Mouse (Mus musculus) liver, embryonic 15.5 days (tissue): ENCODE results near the gene 2610001J05Rik. TPM values are rescaled to one million over a fixed set of nuclear protein-coding genes. Genes with fewer than 3 reads are reported as not detected.

Experiments used
- ATAC-seq: fragments of 200-750 bp; cut with Nextera tagmentation; 2 replicates; pipeline ENCODE4 v1.8.0; 2017; ENCODE audit warnings: moderate number of reproducible peaks, mild to moderate bottlenecking, moderate library complexity; ENCODE audit not compliant: insufficient read depth
- H3K27ac ChIP-seq: fragments of 300-500 bp; sonication (generic); replicated peaks from 2 replicates; pipeline ENCODE4 v1.5.1; 2015; ENCODE audit warnings: mild to moderate bottlenecking, inconsistent platforms
- H3K27me3 ChIP-seq: fragments of 300-500 bp; sonication (generic); 2 replicates; pipeline ENCODE4 v1.6.1; 2015; ENCODE audit warnings: mild to moderate bottlenecking, inconsistent platforms
- H3K36me3 ChIP-seq: fragments of 300-500 bp; sonication (generic); replicated peaks from 2 replicates; pipeline ENCODE4 v1.6.1; 2015; ENCODE audit warnings: moderate library complexity, mild to moderate bottlenecking, inconsistent platforms
- H3K4me1 ChIP-seq: fragments of 300-500 bp; sonication (generic); replicated peaks from 2 replicates; pipeline ENCODE4 v1.6.1; 2015; ENCODE audit warnings: inconsistent platforms
- H3K4me2 ChIP-seq: fragments of 300-500 bp; sonication (generic); 2 replicates; pipeline ENCODE4 v1.6.1; 2015; ENCODE audit warnings: moderate library complexity, mild to moderate bottlenecking, inconsistent platforms
- H3K4me3 ChIP-seq: fragments of 300-500 bp; sonication (generic); replicated peaks from 2 replicates; pipeline ENCODE4 v1.5.1; 2015; ENCODE audit warnings: mild to moderate bottlenecking, inconsistent platforms
- H3K9ac ChIP-seq: fragments of 300-500 bp; sonication (generic); 2 replicates; pipeline ENCODE4 v1.6.1; 2015; ENCODE audit warnings: moderate library complexity, mild to moderate bottlenecking, inconsistent platforms
- H3K9me3 ChIP-seq: fragments of 300-500 bp; sonication (generic); replicated peaks from 2 replicates; pipeline ENCODE4 v1.6.1; 2016; ENCODE audit warnings: inconsistent platforms
- WGBS: fragments of 180-500 bp; shearing (Covaris S2); methylation state at CpG from one replicate; pipeline ENCODE4 v1.1.7; 2015; ENCODE audit warnings: mixed read lengths; ENCODE audit not compliant: insufficient replicate concordance; 5-methylcytosine and 5-hydroxymethylcytosine counted together
- polyA plus RNA-seq: library from polyadenylated mRNA; unstranded; fragments of >200 nt; fragmentation: Nextera tagmentation; extraction: Ambion mirVana; gene quantifications from 2 replicates; pipeline ENCODE4 v1.2.1, GENCODE M21; 2015

Gene 2610001J05Rik
- polyA plus RNA-seq = 33.2 and 39.8 TPM in 2 replicates

DNA sequence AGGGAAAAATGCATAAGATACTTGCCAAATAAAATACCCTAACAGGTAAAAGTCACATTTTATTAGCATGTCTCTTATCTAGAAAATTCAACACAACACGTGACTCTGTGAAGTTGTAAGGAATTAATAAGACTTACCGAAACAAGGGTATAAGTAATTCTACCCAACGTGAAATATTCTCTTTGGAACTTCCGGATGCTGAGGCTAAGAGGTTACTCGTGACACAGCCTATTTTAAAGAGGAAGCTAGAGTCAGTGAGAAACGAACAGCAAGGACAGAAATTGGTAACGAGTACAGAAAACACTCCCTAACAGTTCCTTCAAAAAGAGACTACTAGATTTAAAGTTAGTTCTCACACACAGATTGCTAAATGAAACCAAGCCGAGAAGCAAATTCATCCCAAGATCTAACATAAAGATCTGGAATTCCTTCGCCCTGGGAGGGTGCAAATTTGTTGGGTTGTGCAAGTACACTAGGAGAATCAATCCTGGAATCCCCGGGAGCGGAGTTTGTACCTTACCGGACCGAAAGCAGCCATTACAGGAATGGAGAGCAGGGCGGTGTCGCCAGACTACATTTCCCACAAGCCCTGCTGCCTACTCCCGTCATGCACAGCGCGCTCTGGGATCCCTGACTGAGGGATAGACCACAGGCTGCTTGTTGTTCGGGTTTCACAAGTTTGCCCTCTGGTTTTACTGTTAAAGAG is at the start of gene 2610001J05Rik:
Gene 2610001J05Rik, minus strand, starts transcription at position 600 of the 706 bp plus-strand sequence.
- Histone ChIP-seq H3K4me1 (peaks cover 11% of the 10 kb centered on the region), H3K4me2 (peak within 1 kb of the TSS; percentile 67), H3K27me3 (no peaks in the 10 kb centered on the region), H3K9me3 (no peaks in the 10 kb centered on the region), H3K27ac (peak within 1 kb of the TSS; percentile 75), H3K9ac (peak within 1 kb of the TSS; percentile 53), H3K4me3 (peak within 1 kb of the TSS; percentile 67), H3K36me3 (no peaks in the 10 kb centered on the region)
- under 1% methylated on average over 19 of the region's 19 CpGs for WGBS
- ATAC-seq = peak; percentile 100

DNA sequence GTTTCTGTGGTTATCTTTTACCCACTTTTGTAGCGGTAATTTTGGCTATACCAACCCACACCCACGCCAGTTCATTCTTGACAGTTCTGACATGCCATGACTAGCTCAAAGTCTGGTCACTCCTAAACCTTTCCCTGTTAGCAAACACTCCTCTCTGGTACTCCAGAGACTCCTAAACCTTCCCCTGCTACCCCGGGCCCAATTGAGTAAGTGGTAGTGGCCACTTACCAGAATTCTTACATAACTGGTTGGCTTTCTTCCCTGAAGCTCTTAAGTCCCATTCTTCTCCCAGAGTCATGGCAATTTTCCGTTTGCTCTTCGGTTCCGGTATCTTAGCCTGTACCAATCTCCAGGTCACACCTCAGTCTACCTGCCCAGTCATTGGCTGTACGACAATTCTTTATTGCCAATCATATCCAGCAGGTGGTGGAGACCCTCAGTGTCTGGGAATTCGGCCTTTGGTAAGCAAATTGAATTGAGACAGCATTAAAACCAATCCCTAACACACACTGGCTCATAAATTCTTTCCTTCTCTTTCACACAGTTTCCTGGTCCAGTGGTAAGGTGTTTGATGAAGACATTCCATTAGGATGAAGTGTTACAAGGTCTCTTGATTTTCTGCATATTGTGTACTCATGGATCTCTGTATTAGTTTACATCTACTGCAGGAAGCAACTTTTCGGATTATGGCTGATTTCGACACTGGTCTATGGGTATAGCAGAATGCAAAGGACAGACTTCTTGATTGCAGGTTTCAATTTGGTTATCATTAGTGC is 38.6 kb upstream of the 2610001J05Rik start:
- no peaks in the 10 kb centered on the region for H3K36me3 ChIP-seq
- H3K27me3 ChIP-seq = no peaks in the 10 kb centered on the region
- 63% methylated on average over 10 of the region's 10 CpGs for WGBS
- no peak overlapping the region for H3K4me3 ChIP-seq
- no peaks in the 10 kb centered on the region for H3K4me1 ChIP-seq
- ATAC-seq = no peak
- no peaks in the 10 kb centered on the region for H3K9me3 ChIP-seq
- no peak overlapping the region for H3K27ac ChIP-seq
- H3K4me2 ChIP-seq = no peak overlapping the region
- H3K9ac ChIP-seq = no peak overlapping the region

DNA sequence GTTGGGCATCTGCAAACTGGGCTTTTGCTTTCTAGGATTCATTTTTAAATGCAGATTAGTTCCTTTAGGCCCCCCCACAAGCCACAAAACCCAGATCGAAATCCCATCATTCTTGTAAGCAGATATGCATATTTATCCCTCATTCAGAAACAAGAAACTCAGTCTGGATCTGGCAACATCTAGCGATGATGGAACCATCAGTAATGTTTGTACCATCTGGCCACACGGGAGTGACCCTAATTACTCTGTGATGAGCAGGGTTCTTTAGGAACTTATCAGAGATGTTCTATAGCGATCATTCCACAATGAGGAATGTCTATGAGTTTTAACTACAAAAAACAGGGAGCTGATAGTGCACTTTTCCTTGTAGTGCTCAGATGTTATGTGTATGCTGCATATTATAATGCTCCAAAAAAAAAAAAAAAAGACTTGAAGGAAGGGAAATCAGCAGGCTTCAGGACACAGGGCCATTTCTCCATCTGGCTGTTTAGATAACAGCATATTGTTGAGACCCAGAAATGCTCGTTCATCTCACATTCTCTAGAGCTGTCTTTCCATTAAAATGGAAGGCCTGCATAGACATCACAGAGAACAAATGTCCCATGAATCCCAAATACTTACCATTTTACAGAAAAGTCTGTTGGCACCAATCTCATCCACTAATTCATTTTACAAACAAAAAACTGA is 31.8 kb upstream of the 2610001J05Rik start:
- no peaks in the 10 kb centered on the region for H3K9me3 ChIP-seq
- no peak overlapping the region for H3K4me2 ChIP-seq
- H3K36me3 ChIP-seq = no peaks in the 10 kb centered on the region
- H3K4me1 ChIP-seq = no peaks in the 10 kb centered on the region
- H3K9ac ChIP-seq = no peak overlapping the region
- no peaks in the 10 kb centered on the region for H3K27me3 ChIP-seq
- no peak overlapping the region for H3K4me3 ChIP-seq
- ATAC-seq = no peak
- no peak overlapping the region for H3K27ac ChIP-seq
- WGBS = 56% methylated on average over 5 of the region's 5 CpGs

DNA sequence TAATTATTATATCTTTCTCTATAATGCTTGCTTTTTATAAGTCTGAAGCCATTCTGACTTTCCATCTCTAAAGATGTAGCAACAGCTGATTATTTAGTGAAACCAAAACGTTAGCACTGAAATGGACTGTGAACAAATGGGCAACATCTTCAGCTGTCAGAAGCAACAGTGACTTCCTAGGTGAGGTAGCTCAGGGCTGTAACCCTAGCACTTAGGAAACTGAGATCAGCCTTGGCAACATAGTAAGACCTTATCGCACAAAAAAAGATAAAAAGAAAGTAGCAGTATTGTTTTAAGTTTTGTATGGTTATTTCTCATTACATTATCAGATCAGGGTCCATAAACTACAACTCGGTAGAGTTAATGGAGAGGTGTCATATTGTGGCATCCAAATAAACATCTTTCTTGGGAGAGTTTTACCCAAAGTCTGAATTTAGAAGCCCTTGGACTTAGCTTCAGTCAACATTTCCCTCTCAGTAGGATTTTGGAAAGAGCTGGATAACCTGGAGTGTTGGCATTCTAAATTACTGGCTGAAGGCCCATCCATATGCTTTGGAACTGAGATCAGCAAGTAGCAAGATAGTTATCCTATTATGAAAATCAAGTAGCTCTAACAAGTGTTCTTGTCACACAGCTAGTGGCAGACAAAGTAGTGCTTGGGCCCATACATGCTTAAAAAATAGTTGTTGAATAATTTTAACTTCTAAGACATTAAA is 13.7 kb upstream of the 2610001J05Rik start:
- no peaks in the 10 kb centered on the region for H3K9me3 ChIP-seq
- no peak overlapping the region for H3K4me2 ChIP-seq
- 68% methylated on average over 3 of the region's 3 CpGs for WGBS
- H3K36me3 ChIP-seq = no peaks in the 10 kb centered on the region
- H3K4me1 ChIP-seq = no peaks in the 10 kb centered on the region
- no peak for ATAC-seq
- H3K27me3 ChIP-seq = no peaks in the 10 kb centered on the region
- H3K27ac ChIP-seq = no peak overlapping the region
- H3K4me3 ChIP-seq = no peak overlapping the region
- H3K9ac ChIP-seq = no peak overlapping the region

DNA sequence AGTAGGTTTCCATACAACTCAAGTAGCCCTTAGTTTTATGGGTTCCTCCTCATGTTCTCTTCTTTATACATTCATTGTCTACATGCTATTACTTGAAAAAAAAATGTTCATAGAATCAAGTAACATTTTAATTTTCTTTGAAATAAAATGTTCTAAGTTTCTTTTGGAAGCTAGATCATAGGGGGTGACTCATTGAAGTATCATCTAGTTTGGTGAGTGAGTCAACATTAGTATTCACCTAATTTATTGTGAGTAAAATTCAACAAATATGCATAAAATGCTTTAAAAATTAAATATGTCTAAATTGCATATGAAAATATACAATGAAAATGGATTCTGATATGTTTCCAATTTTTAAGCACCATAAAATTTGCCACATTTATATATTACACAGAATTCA is 11.6 kb upstream of the 2610001J05Rik start:
- Histone ChIP-seq H3K36me3 (no peaks in the 10 kb centered on the region), H3K27me3 (no peaks in the 10 kb centered on the region), H3K4me2 (no peak overlapping the region), H3K4me3 (no peak overlapping the region), H3K9me3 (no peaks in the 10 kb centered on the region), H3K9ac (no peak overlapping the region), H3K27ac (no peak overlapping the region), H3K4me1 (no peaks in the 10 kb centered on the region)
- ATAC-seq = no peak

DNA sequence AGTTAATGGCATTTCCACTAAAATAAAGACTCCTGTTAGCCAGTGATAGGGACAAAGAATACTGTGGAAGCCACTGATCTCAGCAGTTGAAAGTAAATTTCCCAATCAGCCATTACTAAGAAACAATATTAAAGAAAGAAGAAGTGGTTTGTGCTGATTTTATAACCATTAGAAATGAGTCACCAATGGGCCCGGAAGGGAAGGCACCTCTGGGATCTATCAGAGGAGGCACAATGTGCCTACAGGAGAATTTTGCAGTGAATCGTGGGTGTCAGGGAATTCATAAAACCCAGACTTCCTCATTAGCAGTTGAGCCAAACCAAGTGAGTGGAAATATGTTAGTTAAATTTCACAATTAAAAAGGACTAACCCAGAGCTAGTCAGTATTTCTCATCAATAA is 2.6 kb upstream of the 2610001J05Rik start:
- Histone ChIP-seq H3K9ac (no peak overlapping the region), H3K27ac (no peak overlapping the region), H3K9me3 (no peaks in the 10 kb centered on the region), H3K4me3 (no peak overlapping the region), H3K27me3 (no peaks in the 10 kb centered on the region), H3K4me2 (no peak overlapping the region), H3K4me1 (peaks cover 11% of the 10 kb centered on the region), H3K36me3 (no peaks in the 10 kb centered on the region)
- WGBS = 58% methylated on average over 2 of the region's 2 CpGs
- ATAC-seq = no peak

DNA sequence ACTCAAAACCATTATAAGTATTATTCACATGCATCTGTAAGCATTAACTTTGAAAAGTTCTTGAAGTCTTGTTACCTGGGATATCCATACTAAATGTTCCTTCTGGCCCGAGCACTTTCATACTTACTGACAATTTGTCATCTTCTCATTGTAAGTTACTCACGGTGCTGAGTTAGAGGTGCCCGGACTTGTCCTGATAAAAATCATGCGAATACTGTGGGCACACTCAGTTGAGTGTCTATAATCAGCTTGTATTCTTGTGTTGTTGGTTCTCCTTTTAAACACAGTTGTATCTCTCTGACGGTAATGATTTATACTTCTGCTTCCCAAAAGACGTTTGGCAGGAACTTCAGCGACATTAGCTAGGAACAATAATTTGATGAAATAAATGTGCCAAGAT is 758 bp upstream of the 2610001J05Rik start:
- H3K36me3 ChIP-seq = no peaks in the 10 kb centered on the region
- no peaks in the 10 kb centered on the region for H3K9me3 ChIP-seq
- peaks cover 11% of the 10 kb centered on the region for H3K4me1 ChIP-seq
- no peak overlapping the region for H3K27ac ChIP-seq
- H3K9ac ChIP-seq = no peak overlapping the region
- ATAC-seq = no peak
- H3K27me3 ChIP-seq = no peaks in the 10 kb centered on the region
- 24% methylated on average over 7 of the region's 7 CpGs for WGBS
- H3K4me3 ChIP-seq = peak overlapping the region; percentile 67
- H3K4me2 ChIP-seq = peak overlapping the region; percentile 67

DNA sequence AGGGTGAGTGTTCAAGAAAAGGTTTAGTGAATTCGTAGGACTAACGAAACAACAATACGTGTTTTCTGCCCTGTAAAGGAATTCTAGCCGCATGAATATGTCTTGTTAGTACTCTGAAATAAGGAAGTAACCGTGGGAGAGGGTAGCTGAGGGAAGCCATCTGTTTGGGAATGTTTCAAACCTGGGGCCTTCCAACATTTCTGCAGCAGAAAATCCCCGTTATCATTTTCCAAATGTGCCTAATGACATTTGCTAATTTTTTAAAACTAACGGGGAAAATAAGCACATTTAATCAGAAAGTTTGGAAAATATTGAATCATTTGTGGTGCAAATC is 274 bp upstream of the 2610001J05Rik start:
- H3K36me3 ChIP-seq = no peaks in the 10 kb centered on the region
- H3K4me1 ChIP-seq = peaks cover 11% of the 10 kb centered on the region
- H3K27ac ChIP-seq = peak overlapping the region; percentile 75
- WGBS = under 1% methylated on average over 7 of the region's 7 CpGs
- H3K9me3 ChIP-seq = no peaks in the 10 kb centered on the region
- ATAC-seq = peak; percentile 63
- peak overlapping the region; percentile 53 for H3K9ac ChIP-seq
- H3K27me3 ChIP-seq = no peaks in the 10 kb centered on the region
- peak overlapping the region; percentile 67 for H3K4me2 ChIP-seq
- peak overlapping the region; percentile 67 for H3K4me3 ChIP-seq

DNA sequence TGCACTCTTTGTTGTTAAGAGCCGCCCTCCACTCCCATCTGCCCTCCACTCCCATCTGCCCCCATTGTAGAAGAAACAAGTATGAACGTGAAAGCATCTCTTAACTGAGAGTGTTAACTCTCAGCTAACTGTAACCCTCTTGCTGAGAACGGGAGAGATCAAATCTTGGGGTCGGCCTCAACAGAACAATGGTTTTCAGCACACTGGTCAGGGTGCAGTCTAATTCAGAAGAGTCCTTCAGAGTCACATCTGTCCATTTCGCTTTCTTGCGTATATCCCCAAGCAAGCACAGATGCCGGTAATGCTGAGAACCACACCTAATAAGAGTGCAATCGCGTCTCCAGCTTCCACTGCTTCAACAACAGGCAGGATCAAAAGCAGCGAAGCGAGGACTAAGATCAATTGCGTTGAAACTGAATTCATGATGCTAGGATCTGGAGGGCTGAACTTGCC is 1.0 kb downstream of the 2610001J05Rik start:
- Histone ChIP-seq H3K36me3 (no peaks in the 10 kb centered on the region), H3K27me3 (no peaks in the 10 kb centered on the region), H3K9me3 (no peaks in the 10 kb centered on the region), H3K4me3 (peak overlapping the region; percentile 67), H3K4me1 (peaks cover 11% of the 10 kb centered on the region), H3K27ac (no peak overlapping the region), H3K4me2 (peak overlapping the region; percentile 67), H3K9ac (no peak overlapping the region)
- ATAC-seq = no peak
- WGBS = 49% methylated on average over 12 of the region's 12 CpGs

DNA sequence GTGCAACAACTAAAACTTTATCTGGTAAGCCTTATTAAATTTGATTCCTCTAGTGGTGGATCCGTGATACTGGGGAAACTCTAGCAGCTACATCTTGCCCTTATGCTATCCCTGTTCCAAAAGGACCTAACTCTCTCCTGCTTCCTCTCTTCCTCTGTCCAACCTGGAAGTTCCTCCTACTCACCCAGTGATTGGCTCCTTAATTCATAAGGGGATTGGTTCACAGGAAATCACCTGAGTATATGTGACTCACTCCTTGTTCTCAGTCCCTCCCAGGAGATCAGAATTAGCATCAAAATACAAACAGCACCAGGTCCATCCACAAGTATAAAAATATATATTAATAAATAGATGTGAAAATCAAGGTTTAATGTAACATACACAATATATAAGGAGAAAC is 10.7 kb downstream of the 2610001J05Rik start:
- Histone ChIP-seq H3K27me3 (no peaks in the 10 kb centered on the region), H3K9ac (no peak overlapping the region), H3K4me2 (no peak overlapping the region), H3K27ac (no peak overlapping the region), H3K4me3 (no peak overlapping the region), H3K4me1 (no peaks in the 10 kb centered on the region), H3K9me3 (no peaks in the 10 kb centered on the region), H3K36me3 (no peaks in the 10 kb centered on the region)
- ATAC-seq = no peak
- WGBS = 42% methylated on average over 1 of the region's 1 CpGs
